Mouse (Mus musculus): ENCODE measurements around the gene Hmgb1. TPM values are rescaled to one million over a fixed set of nuclear protein-coding genes. Genes with fewer than 3 reads are reported as not detected.
"Not testable (repeated sequence)": the region's sequence is repeated elsewhere in the genome, so short reads cannot be mapped to it uniquely, and the experiment has no call there.

Gene Hmgb1
- total RNA-seq, 4 experiments from 2014 or later = 77.8 to 97.3 (median 89.0) TPM

- DNase-seq (ENCODE audit: low spot score) = no peak
Measured at GRCm38 (mm10) chr5:149147386-149148000, 36.8 kb downstream of the Hmgb1 start.

GRCm38 (mm10) chr5:149146691-149147090, 37.6 kb downstream of the Hmgb1 start:
- no peak for DNase-seq (ENCODE audit: low spot score)

- DNase-seq (ENCODE audit: low spot score) = no peak
Measured at GRCm38 (mm10) chr5:149143766-149144375, 40.4 kb downstream of the Hmgb1 start.

- not testable (repeated sequence) for DNase-seq (ENCODE audit: low spot score)
Measured at GRCm38 (mm10) chr5:149141155-149141554, 43.1 kb downstream of the Hmgb1 start.

- DNase-seq (ENCODE audit: low spot score) = no peak
Measured at GRCm38 (mm10) chr5:149140336-149140735, 44.0 kb downstream of the Hmgb1 start.

GRCm38 (mm10) chr5:149138087-149138486, 46.2 kb downstream of the Hmgb1 start:
- DNase-seq (ENCODE audit: low spot score) = not testable (repeated sequence)

GRCm38 (mm10) chr5:149137447-149137846, 46.8 kb downstream of the Hmgb1 start:
- DNase-seq (ENCODE audit: low spot score) = no peak

- no peak for DNase-seq (ENCODE audit: low spot score)
Measured at GRCm38 (mm10) chr5:149136933-149137365, 47.3 kb downstream of the Hmgb1 start.

- no peak for DNase-seq (ENCODE audit: low spot score)
Measured at GRCm38 (mm10) chr5:149135455-149136354, 48.6 kb downstream of the Hmgb1 start.

- no peak for DNase-seq (ENCODE audit: low spot score)
Measured at GRCm38 (mm10) chr5:149134751-149135454, 49.4 kb downstream of the Hmgb1 start.

- DNase-seq (ENCODE audit: low spot score) = peak; percentile 33
Measured at GRCm38 (mm10) chr5:149128473-149128872, 55.8 kb downstream of the Hmgb1 start.

- DNase-seq (ENCODE audit: low spot score) = no peak
Measured at GRCm38 (mm10) chr5:149123795-149124194, 60.5 kb downstream of the Hmgb1 start.

- no peak for DNase-seq (ENCODE audit: low spot score)
Measured at GRCm38 (mm10) chr5:149119341-149119881, 64.9 kb downstream of the Hmgb1 start.

- no peak for DNase-seq (ENCODE audit: low spot score)
Measured at GRCm38 (mm10) chr5:149117815-149118547, 66.3 kb downstream of the Hmgb1 start.

GRCm38 (mm10) chr5:149114587-149114986, 69.7 kb downstream of the Hmgb1 start:
- no peak for DNase-seq (ENCODE audit: low spot score)

GRCm38 (mm10) chr5:149114034-149114433, 70.3 kb downstream of the Hmgb1 start:
- no peak for DNase-seq (ENCODE audit: low spot score)

- no peak for DNase-seq (ENCODE audit: low spot score)
Measured at GRCm38 (mm10) chr5:149113439-149113838, 70.8 kb downstream of the Hmgb1 start.

GRCm38 (mm10) chr5:149112559-149112958, 71.7 kb downstream of the Hmgb1 start:
- DNase-seq (ENCODE audit: low spot score) = no peak

GRCm38 (mm10) chr5:149109220-149109619, 75.1 kb downstream of the Hmgb1 start:
- no peak for DNase-seq (ENCODE audit: low spot score)

- DNase-seq (ENCODE audit: low spot score) = no peak
Measured at GRCm38 (mm10) chr5:149108178-149108577, 76.1 kb downstream of the Hmgb1 start.

GRCm38 (mm10) chr5:149107566-149107965, 76.7 kb downstream of the Hmgb1 start:
- DNase-seq (ENCODE audit: low spot score) = no peak
